Mouse (Mus musculus) CH12.LX (cell line): ENCODE measurements around the gene Inha.

Experiments
- BHLHE40 ChIP-seq: IDR thresholded peaks from 2 replicates; pipeline ENCODE4 v1.6.1; 2011; ENCODE audit warnings: mild to moderate bottlenecking, low read depth, low read length, improper control_type of control experiment
- CTCF ChIP-seq, 2 experiments: IDR thresholded peaks in 1 of 2; conservative IDR thresholded peaks in 1 of 2; 2 replicates each; pipeline ENCODE4 v1.5.1; 2011 to 2012; ENCODE audit warnings: low read depth in 2 of 2, low read length in 2 of 2, improper control_type of control experiment in 1 of 2, inconsistent platforms in 1 of 2, mild to moderate bottlenecking in 1 of 2, moderate library complexity in 1 of 2
- EP300 ChIP-seq: IDR thresholded peaks from 2 replicates; pipeline ENCODE4 v1.6.1; 2011; ENCODE audit warnings: low read length, improper control_type of control experiment
- JUND ChIP-seq: conservative IDR thresholded peaks from 2 replicates; pipeline ENCODE4 v1.6.1; 2011; ENCODE audit warnings: low read depth, low read length, improper control_type of control experiment
- MAX ChIP-seq: IDR thresholded peaks from 2 replicates; pipeline ENCODE4 v1.6.1; 2011; ENCODE audit warnings: low read length, improper control_type of control experiment
- MYC ChIP-seq: IDR thresholded peaks from 2 replicates; pipeline ENCODE4 v1.6.1; 2011; ENCODE audit warnings: low read depth, mild to moderate bottlenecking, improper control_type of control experiment, low read length
- NRF1 ChIP-seq: IDR thresholded peaks from 2 replicates; pipeline ENCODE4 v1.6.1; 2014; ENCODE audit warnings: low read depth, mild to moderate bottlenecking, inconsistent platforms, low read length, improper control_type of control experiment, moderate library complexity
- POLR2A ChIP-seq: IDR thresholded peaks from 2 replicates; pipeline ENCODE4 v1.6.1; 2011; ENCODE audit warnings: low read depth, mild to moderate bottlenecking, improper control_type of control experiment, low read length

GRCm38 (mm10) chr1:75503651-75503980, 3.3 kb upstream of the Inha start:
- TF ChIP-seq MAX, result no peak
- no peak for TF ChIP-seq MYC
- TF ChIP-seq CTCF (conservative IDR thresholded peaks at IDR 0.05 in 1 of 2, IDR thresholded peaks at IDR 0.05 in 1 of 2; ENCODE audit: low read depth in 2 of 2, low read length in 2 of 2), result no peak
- TF ChIP-seq EP300, result no peak
- no peak for TF ChIP-seq BHLHE40
- no peak for TF ChIP-seq JUND
- TF ChIP-seq NRF1, result no peak
- no peak for TF ChIP-seq POLR2A
